Mouse (Mus musculus): ENCODE measurements at regions not wholly inside any gene's neighbourhood (a gene's known extent, or its start where the extent isn't known, plus 50 kb on each side); places are given as distances from the start of the nearest gene placed in this dataset.

DNA sequence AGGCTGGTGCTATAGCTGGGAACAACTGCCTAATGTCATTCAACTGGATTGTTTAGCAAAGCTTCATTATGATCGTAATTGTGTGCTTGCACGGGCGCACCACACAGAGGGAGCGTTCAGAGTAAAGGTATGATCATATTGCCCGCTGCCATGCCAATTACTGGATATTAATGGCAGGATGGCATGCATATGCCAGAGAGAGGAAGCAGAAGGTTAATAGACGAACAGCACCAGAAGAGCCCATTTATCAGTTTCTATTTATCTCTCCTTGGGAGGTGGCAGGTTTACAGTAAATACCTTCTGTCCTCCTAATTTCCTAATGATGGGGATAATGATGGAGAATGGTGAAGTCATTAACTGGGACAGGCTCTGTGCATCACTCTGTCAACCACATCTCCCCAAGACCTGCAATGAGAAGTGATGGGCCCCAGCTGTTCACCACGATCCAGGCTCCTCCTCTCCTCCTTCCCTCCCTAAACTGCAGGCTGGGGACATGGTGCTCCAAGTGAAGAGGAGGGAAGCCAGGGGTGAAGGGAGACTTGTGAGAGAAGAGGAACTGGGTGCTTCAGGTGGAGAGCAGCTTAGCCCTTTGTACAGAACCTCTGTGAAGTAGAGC lies 135.6 kb downstream of the Naa11 start:
- ChIA-PET POLR2A (interaction anchor here in 1 of 4 experiments (0.6 kb wide), 1 partner anchor 25 kb away, joined by 3 read pairs; no protein-coding TSS in a partner anchor), CTCF (interaction anchor here in 1 of 4 experiments (0.5 kb wide), 1 partner anchor 145 kb away, joined by 6 read pairs; no protein-coding TSS in a partner anchor)

- CTCF ChIA-PET, result no interaction called here
- POLR2A ChIA-PET, result no interaction called here
These were observed 125.5 kb upstream of the Paqr3 start for GRCm38 (mm10) chr5:97236930-97237329.

DNA sequence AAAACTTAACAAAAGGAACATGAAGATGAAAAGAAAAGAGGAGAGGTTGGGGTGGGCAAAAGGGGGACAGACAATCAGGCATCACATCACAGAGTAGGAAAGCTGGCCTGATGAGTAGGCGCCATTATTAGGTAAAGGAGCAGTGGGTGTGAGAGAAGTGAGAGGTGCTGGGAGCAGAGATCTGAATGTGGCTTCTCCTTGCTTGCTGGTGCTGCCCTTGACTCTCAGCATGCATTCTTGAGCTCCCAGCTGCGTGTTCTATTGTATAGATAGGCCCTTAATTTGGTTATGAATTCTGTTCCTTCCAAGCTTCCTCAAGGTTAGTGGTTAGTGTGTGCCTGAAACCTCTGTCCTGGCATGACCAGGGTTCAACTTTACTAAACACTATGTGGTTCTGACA lies 115.0 kb upstream of the Paqr3 start:
- POLR2A ChIA-PET, result interaction anchor here in 2 of 4 experiments (0.7 to 1.5 kb wide), 7 partner anchors 21 to 175 kb away, joined by 3 to 9 read pairs (median 3); partner anchors contain the start of genes Naa11 (in 1 of the 2) and Paqr3 (in 1 of the 2)

DNA sequence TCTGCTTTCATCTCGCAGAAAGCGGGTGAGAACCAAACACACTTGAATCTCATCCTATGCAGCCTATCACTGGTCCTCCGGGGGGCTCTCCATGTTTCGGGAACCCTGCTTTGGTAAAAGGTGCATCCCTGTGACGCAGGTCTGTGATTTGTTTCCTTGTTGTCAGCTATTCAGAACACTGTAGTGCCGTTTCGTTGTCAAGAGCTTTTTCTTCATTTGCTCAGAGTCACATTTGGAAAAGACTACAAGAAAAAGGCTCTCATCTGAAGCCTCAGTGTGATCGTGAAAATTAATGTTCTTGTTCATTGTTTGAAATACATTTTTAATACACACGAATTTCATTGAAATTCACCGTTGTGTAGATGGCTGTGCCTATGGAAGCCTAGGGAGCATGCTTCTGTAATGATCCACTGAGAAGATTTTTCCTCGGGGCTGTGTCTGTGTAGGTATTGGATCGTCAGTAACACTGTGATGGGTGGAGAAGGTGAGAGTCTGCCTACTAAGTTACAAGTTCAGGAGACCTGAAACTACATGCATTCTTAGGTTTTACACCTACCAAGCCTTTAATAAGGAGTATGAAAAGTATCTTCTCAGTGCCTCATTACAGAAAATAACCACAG lies 112.0 kb upstream of the Paqr3 start:
- CTCF ChIA-PET, result no interaction called here
- POLR2A ChIA-PET, result interaction anchor here in 2 of 4 experiments (0.6 to 1.5 kb wide), 4 partner anchors 19 to 197 kb away, joined by 3 to 5 read pairs (median 4); no protein-coding TSS in a partner anchor

More for the DNA sequence above, 115.0 kb upstream of the Paqr3 start:
- CTCF ChIA-PET, result no interaction called here

DNA sequence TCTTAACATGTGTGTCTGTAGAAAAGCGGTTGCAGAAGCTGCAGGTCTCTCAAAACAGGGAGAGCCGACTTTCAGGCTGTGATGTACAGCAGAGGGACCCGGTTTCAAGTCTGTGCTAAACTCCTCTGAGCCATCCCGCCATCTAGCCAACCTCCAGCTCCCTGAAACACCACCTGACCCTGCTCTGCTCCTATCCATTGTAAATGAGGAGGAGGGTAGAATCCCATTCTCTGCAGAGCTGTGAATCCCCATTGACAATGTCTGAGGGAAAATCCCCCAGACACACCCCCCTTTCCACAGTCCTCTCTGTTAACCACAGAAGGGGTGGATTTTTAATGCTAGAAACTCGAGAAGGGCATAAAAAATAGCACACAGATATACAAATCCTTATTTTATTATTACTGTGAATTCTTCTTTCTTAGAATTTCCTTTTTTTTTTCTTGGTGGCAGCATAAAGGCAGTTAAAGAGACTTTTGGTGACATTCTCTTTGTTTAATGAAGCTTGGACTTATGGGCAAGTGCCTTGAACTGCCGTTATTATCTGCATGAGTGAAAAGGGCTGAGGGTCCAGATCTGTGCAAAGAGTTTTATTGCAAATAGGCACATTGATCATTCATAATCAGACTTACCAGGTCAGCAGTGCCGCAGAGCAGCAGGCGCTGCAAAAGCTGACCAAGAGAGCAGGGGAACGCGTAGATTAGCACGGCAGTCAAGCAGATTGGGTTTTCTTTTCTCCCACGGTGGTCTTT lies 111.3 kb upstream of the Paqr3 start:
- ChIA-PET POLR2A (interaction anchor here in 2 of 4 experiments (0.6 to 1.5 kb wide), 6 partner anchors 19 to 307 kb away, joined by 3 to 5 read pairs (median 3); no protein-coding TSS in a partner anchor), CTCF (interaction anchor here in 1 of 4 experiments (0.7 kb wide), 1 partner anchor 226 kb away, joined by 3 read pairs; no protein-coding TSS in a partner anchor)

- ChIA-PET POLR2A (no interaction called here), CTCF (no interaction called here)
These were observed 107.3 kb upstream of the Paqr3 start for GRCm38 (mm10) chr5:97218712-97219111.

- CTCF ChIA-PET, result no interaction called here
These were observed 94.2 kb upstream of the Paqr3 start for GRCm38 (mm10) chr5:97205606-97206005.

GRCm38 (mm10) chr5:97204337-97204736 lies 92.9 kb upstream of the Paqr3 start:
- CTCF ChIA-PET, result no interaction called here
- POLR2A ChIA-PET, result interaction anchor here in 1 of 4 experiments (1.7 kb wide), 1 partner anchor 18 kb away, joined by 5 read pairs; no protein-coding TSS in a partner anchor

More at GRCm38 (mm10) chr5:97205606-97206005, 94.2 kb upstream of the Paqr3 start:
- POLR2A ChIA-PET, result interaction anchor here in 1 of 4 experiments (0.6 kb wide), 1 partner anchor 20 kb away, joined by 3 read pairs; no protein-coding TSS in a partner anchor

- CTCF ChIA-PET, result no interaction called here
- POLR2A ChIA-PET, result interaction anchor here in 1 of 4 experiments (1.0 to 1.7 kb wide), 2 partner anchors 19 to 23 kb away, joined by 4 to 5 read pairs; no protein-coding TSS in a partner anchor
These were observed 92.2 kb upstream of the Paqr3 start for GRCm38 (mm10) chr5:97203646-97204045.

DNA sequence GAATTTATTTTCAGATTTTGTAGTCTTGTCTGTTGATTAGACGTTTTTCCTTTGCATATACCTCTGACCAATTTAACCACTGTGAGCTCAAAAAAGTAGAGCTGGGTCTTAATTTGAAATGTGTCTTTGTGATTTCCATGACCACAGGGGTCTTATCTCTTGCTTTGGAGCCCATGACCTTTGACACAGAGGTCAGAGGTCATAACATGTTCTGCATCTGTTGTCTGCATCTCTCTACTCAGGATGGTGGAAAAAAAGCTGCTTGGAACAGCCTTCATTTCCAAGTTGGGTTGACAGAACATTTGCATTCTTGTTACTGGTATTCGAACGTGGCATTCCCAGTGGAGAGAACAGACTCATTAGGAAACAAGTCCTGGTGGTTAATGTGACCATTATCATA lies 91.2 kb upstream of the Paqr3 start:
- POLR2A ChIA-PET, result interaction anchor here in 1 of 4 experiments (0.7 kb wide), 1 partner anchor 342 kb away, joined by 3 read pairs; no protein-coding TSS in a partner anchor
- CTCF ChIA-PET, result no interaction called here

- CTCF ChIA-PET, result no interaction called here
These were observed 89.3 kb upstream of the Paqr3 start for GRCm38 (mm10) chr5:97200655-97201054.

GRCm38 (mm10) chr5:97195281-97195660 lies 83.9 kb upstream of the Paqr3 start:
- ChIA-PET POLR2A (no interaction called here), CTCF (no interaction called here)

More at GRCm38 (mm10) chr5:97200655-97201054, 89.3 kb upstream of the Paqr3 start:
- POLR2A ChIA-PET, result no interaction called here

GRCm38 (mm10) chr5:97194656-97195280 lies 83.4 kb upstream of the Paqr3 start:
- CTCF ChIA-PET, result interaction anchor here in 1 of 4 experiments (0.6 kb wide), 1 partner anchor 167 kb away, joined by 3 read pairs; no protein-coding TSS in a partner anchor
- POLR2A ChIA-PET, result interaction anchor here in 2 of 4 experiments (0.6 to 1.0 kb wide), 2 partner anchors 11 to 187 kb away, joined by 3 to 4 read pairs; no protein-coding TSS in a partner anchor

DNA sequence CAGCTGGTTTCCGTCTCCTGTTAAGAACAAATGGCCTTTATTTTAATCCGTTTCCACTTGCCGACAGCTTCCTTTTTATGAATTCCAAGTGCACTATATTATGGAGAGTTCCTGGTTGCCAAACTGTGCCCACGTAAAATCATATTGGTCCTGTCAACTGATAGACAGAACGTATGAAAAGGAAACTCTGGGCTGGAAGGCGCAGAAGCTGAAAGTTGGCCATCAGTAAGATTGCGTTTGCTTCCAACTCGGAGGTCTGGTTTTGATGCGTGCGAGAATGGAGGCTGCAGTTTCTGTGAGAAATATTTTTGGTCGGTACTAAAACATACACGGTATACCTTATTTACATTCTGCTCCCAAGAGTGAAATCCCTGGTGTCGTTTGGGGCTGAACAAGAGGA lies 81.3 kb upstream of the Paqr3 start:
- POLR2A ChIA-PET, result interaction anchor here in 1 of 4 experiments (0.5 to 1.0 kb wide), 2 partner anchors 11 to 88 kb away, joined by 3 read pairs; no protein-coding TSS in a partner anchor
- CTCF ChIA-PET, result no interaction called here

DNA sequence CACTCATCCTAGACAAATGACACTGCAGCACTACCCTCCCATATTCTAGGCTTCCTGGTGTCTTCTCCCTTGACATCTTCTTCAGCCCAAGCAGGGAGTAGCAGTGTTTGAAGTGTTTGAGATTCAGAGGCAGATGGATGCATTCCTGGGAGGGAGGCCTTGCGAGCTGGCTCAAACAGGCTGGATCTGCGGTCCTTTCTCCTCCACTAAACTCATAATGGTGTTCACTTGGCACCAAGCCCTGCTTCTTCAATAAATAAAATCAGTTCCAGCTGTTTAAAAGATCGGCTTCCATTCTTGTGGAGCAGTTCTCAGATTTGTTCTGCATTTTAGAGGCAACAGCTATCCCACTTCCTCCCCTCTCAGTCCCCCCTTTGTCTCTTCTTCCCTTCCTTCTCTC lies 79.3 kb upstream of the Paqr3 start:
- CTCF ChIA-PET, result no interaction called here
- POLR2A ChIA-PET, result no interaction called here

DNA sequence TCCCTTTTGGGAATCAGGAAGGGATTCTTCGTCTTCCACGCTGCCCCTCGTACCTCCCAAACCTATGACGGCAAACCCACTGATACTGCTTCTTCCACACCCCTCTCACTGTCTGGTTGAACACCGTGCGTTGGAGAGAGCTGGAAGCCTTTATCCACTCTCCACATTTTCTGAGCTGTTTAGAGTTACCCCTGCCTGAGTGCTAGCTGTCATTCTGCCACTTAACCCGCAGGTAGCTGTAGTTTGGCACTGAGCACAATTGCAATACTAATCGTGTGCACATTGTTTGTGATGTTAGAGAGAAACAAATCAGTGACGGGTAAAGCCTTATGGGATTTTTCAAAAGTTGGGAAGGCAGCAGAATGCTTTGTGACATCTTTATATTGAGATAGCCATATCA lies 73.1 kb upstream of the Paqr3 start:
- POLR2A ChIA-PET, result interaction anchor here in 1 of 4 experiments (1.0 kb wide), 1 partner anchor 219 kb away, joined by 3 read pairs; no protein-coding TSS in a partner anchor
- CTCF ChIA-PET, result no interaction called here

DNA sequence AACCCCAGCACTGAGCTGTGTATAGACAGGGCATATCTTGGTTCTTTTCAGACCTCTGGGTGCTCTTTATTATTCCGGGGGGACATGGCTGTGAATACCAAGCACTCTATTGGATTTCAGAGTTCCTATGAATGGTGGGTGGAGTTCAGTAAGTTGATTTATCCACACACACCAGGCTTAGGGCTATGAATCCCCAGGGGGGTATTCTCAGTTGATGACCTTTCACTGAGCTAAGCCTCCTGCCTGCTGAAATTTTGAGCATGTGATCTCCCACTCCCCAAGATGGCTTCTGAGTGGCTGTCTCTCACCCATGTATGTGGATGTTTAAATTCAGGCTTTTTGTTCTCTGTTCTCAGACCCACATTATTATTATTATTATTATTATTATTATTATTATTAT lies 69.9 kb upstream of the Paqr3 start:
- POLR2A ChIA-PET, result interaction anchor here in 2 of 4 experiments (0.5 to 1.0 kb wide), 2 partner anchors 12 to 107 kb away, joined by 3 to 4 read pairs; no protein-coding TSS in a partner anchor
- CTCF ChIA-PET, result interaction anchor here in 1 of 4 experiments (0.6 kb wide), 1 partner anchor 166 kb away, joined by 10 read pairs; no protein-coding TSS in a partner anchor

DNA sequence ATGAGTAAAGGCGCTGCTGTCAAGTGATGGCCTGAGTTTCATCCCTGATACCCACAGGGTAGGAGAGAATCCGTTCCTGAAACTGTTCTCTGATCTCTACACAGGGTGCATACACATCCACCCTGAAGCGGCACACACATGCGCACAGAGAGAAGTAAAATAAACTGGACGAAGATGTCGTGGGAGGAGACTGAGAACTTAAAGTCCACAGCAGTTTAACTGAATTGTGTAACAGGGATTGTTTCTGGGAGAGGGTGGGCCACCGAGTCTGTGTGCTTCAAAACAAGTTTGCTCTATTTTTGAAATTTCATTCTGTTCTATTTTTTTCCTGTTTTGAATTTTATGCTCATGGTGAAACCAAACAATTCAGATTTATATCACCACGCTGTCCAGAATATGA lies 63.0 kb upstream of the Paqr3 start:
- ChIA-PET CTCF (interaction anchor here in 2 of 4 experiments (1.0 to 1.5 kb wide), 2 partner anchors 17 to 378 kb away, joined by 3 read pairs; no protein-coding TSS in a partner anchor), POLR2A (no interaction called here)

Data from embryonic stem cell, embryonic (primary cell).